Mouse (Mus musculus): ENCODE results near the gene Krtap5-2. TPM values are rescaled to one million over a fixed set of nuclear protein-coding genes. Genes with fewer than 3 reads are reported as not detected.
"Not testable (repeated sequence)": the region's sequence is repeated elsewhere in the genome, so short reads cannot be mapped to it uniquely, and the experiment has no call there.

The Krtap5-2 gene
- total RNA-seq (2021), result not detected
- long read RNA-seq, experiment 1, result 0 reads
- long read RNA-seq, experiment 2, result 0 reads

DNA sequence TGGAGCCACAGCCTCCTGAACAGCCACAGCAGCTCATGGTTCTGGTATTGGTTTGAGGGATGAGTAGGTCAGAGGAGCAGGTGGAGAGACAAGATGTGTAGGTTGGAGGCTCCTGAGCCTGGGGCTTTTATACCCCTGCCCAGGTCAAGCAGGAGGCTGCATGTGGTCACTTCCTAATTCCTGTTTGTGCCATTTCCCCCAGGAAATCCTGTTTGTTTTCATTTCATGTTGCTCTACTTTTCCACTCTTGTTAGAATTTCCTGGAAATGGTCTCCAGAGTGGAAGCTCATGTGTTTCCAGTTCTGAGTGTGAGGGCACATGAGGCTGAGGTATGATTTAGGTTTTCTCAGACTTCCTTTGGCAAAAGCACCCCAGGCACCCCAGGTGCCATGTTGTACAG is at the start of gene Krtap5-2:
TSS of gene Krtap5-2 (minus strand) at position 101 of the 400 bp plus-strand sequence.
- H3K27ac ChIP-seq; H3K4me3 ChIP-seq; DNase-seq (ENCODE audit: extremely low spot score in 1 of 2, low spot score in 2 of 2); intact Hi-C loops (cut with DNase I): not testable (repeated sequence)

DNA sequence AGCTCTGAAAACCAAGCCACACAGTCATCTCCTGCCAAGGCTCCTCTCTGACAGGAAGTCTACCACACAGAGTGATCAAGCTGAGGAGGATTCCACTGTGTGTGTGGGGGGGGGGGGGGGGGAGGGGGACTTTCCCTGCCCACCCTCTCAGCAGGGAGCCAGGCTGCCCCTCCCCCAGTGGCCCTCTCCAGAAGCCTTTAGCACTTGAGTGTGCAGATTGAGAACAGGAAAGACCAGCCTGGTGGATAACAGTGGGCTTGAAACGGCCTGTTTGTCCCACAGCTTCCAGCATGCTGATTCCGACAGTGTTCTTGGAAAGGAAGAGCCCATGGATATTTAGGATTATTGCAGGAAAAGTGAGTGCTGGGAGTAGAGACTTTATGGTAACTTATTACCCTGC is 48.7 kb upstream of the Krtap5-2 start:
- TF ChIP-seq CTCF (IDR thresholded peaks at IDR 0.05), result no peak
- Histone ChIP-seq H3K27ac (no peak overlapping the region), H3K4me3 (no peak overlapping the region)
- no peak for DNase-seq (ENCODE audit: extremely low spot score in 1 of 2, low spot score in 2 of 2)
- intact Hi-C loops (cut with DNase I), result no loop called here

DNA sequence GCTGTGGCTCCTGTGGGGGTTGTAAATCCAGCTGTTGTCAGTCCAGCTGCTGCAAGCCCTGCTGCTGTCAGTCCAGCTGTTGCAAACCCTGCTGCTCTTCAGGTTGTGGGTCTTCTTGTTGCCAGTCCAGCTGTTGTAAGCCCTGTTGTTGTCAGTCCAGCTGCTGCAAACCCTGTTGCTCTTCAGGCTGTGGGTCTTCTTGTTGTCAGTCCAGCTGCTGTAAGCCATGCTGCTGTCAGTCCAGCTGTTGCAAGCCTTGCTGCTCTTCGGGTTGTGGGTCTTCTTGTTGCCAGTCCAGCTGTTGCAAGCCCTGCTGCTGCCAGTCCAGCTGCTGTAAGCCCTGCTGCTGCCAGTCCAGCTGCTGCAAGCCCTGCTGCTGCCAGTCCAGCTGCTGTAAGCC is 36.3 kb upstream of the Krtap5-2 start:
- H3K27ac ChIP-seq; DNase-seq (ENCODE audit: extremely low spot score in 1 of 2, low spot score in 2 of 2); intact Hi-C loops (cut with DNase I); H3K4me3 ChIP-seq: not testable (repeated sequence)

DNA sequence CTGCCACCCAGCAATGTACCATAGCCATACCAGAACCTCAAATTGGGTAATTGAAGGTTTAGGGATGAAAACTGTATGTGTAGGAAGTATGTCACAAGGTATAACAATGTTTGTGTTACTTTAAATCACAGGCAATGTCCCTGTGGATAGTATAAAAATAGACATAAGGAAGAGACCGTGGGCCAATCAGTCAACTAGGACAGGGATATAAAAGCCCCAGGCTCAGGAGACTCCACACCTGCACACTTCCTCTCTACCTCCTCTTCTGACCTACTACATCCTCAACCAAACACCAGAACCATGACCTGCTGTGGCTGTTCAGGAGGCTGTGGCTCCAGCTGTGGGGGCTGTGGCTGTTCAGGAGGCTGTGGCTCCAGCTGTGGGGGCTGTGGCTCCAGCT is 35.8 kb upstream of the Krtap5-2 start, which contains the start of gene Gm7579:
TSS of gene Gm7579 (plus strand) at position 301 of the 400 bp plus-strand sequence.
- intact Hi-C loops (cut with DNase I), result no loop called here
- Histone ChIP-seq H3K27ac (no peak within 1 kb of the TSS), H3K4me3 (no peak within 1 kb of the TSS)
- DNase-seq (ENCODE audit: extremely low spot score in 1 of 2, low spot score in 2 of 2), result no peak
- TF ChIP-seq CTCF (IDR thresholded peaks at IDR 0.05), result no peak

DNA sequence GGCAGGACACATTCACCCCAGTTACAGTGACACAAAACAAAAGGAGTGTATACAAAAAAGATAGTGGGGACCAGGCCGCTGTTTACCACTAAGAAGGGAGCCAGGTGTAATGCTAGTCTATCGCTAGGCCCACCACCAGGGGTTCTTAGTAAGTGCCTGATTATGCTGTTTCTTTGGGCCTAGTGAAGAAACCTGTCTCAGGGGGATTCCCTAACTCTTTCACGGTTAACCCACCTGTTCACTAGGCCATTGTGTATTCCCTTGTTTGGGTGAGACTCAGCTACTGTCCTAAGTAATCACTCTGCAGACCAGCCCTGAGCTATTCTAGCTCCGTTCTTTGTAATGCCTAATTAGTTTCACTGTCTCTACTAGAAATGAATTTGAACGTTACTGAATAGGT is 31.1 kb upstream of the Krtap5-2 start:
- intact Hi-C loops (cut with DNase I); DNase-seq (ENCODE audit: extremely low spot score in 1 of 2, low spot score in 2 of 2): not testable (repeated sequence)

DNA sequence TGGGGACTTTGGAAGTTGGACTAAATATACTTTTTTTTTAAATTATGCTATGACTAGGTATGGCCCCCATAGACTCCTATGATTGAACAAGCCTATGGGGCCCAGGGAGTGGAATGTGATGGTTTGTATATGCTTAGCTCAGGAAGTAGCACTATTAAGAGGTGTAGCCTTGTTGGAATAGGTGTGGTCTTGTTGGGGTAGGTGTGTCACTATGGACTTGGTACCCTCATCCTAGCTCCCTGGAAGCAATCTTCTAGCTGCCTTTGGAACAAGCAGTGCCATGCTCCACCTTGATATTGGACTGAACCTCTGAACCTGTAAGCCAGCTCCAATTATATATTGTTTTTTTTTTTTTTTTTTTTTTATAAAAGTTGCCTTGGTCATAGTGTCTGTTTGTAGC is 29.7 kb upstream of the Krtap5-2 start:
- no peak for DNase-seq (ENCODE audit: extremely low spot score in 1 of 2, low spot score in 2 of 2)
- Histone ChIP-seq H3K27ac (no peak overlapping the region), H3K4me3 (no peak overlapping the region)
- no peak for TF ChIP-seq CTCF (IDR thresholded peaks at IDR 0.05)
- intact Hi-C loops (cut with DNase I), result no loop called here

More for the DNA sequence above, 31.1 kb upstream of the Krtap5-2 start:
- not testable (repeated sequence) for H3K27ac ChIP-seq, H3K4me3 ChIP-seq

DNA sequence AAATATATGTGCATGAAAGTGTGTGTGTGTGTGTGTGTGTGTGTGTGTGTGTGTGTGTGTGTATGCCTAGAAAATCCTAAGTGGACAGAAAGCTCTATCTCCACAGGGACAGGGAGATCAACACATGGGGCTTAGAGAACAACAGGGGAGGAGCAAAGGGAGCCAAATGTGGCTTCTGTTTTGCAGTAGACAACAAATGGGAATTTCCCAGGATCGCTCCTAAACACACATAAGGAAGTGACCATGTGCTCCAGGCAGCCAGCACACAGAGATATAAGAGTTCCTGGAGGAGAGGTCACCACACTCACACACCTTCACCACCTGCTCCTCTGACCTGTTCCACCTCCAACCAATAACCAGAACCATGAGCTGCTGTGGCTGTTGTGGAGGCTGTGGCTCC is 25.3 kb upstream of the Krtap5-2 start, which contains the start of gene Krtap5-3:
TSS of gene Krtap5-3 (plus strand) at position 301 of the 400 bp plus-strand sequence.
- intact Hi-C loops (cut with DNase I), result no loop called here
- TF ChIP-seq CTCF (IDR thresholded peaks at IDR 0.05), result no peak
- Histone ChIP-seq H3K4me3 (no peak within 1 kb of the TSS), H3K27ac (no peak within 1 kb of the TSS)
- no peak for DNase-seq (ENCODE audit: extremely low spot score in 1 of 2, low spot score in 2 of 2)

DNA sequence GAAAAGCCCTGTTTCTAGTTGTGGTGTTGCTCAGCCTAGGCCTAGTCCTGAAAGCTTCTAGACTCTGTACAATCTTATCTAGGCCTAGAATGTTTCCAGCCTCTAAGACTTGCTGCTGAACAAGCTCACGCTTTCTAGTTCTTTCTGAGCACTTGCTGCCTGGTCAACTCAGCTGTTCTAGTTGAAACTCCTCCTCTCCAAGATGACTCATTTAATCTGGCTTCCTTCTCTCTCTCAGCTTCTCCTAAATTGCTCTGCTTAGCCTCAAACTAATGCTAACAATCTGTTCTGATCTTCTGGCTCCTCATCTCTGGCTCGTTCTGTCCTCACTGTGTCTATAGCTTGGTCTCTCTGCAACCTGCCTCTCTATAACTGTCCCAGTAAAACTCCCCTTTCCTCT is 22.9 kb upstream of the Krtap5-2 start:
- TF ChIP-seq CTCF (IDR thresholded peaks at IDR 0.05), result no peak
- intact Hi-C loops (cut with DNase I), result no loop called here
- no peak overlapping the region for H3K27ac ChIP-seq
- no peak for DNase-seq (ENCODE audit: extremely low spot score in 1 of 2, low spot score in 2 of 2)
- no peak overlapping the region for H3K4me3 ChIP-seq

DNA sequence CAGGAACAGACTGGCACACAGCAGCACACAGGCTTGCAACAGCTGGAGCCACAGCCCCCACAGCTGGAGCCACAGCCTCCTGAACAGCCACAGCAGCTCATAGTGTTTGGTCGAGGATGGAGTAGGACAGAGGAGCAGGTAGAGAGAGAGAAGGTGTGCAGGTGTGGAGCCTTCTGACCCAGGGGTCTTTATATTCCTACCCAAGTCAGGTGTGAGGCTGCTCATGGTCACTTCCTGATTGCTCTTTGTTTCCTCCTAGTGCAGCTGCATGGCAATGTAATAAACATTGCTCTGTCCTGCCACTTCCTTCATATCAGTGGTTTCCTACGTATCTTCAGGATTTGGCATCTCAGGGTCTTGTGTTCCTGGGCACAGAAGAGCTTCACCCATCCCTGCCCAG is 14.5 kb upstream of the Krtap5-2 start, which contains the start of gene Gm10153:
TSS of gene Gm10153 (minus strand) at position 101 of the 400 bp plus-strand sequence.
- DNase-seq (ENCODE audit: extremely low spot score in 1 of 2, low spot score in 2 of 2), result no peak
- no peak for TF ChIP-seq CTCF (IDR thresholded peaks at IDR 0.05)
- intact Hi-C loops (cut with DNase I), result no loop called here
- Histone ChIP-seq H3K27ac (no peak within 1 kb of the TSS), H3K4me3 (no peak within 1 kb of the TSS)

DNA sequence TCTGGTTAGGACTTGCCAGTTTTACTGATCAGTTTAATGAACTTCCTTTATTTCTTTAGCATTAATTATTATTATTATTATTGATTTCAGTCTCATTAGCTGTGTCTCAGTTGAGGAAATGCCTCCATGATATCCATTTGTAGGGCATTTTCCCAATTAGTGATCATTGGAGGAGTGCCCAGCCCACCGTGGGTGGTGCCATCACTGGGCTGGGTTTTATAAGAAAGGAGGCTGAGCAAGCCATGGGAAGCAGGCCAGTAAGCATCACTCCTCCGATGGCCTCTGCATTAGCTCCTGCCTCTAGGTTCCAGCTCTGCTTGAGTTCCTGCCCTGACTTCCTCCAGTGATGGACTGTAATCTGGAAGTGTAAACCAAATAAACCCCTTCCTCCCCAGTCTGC is 12.4 kb upstream of the Krtap5-2 start:
- DNase-seq (ENCODE audit: extremely low spot score in 1 of 2, low spot score in 2 of 2), result no peak
- no peak for TF ChIP-seq CTCF (IDR thresholded peaks at IDR 0.05)
- intact Hi-C loops (cut with DNase I), result no loop called here
- Histone ChIP-seq H3K27ac (no peak overlapping the region), H3K4me3 (no peak overlapping the region)

DNA sequence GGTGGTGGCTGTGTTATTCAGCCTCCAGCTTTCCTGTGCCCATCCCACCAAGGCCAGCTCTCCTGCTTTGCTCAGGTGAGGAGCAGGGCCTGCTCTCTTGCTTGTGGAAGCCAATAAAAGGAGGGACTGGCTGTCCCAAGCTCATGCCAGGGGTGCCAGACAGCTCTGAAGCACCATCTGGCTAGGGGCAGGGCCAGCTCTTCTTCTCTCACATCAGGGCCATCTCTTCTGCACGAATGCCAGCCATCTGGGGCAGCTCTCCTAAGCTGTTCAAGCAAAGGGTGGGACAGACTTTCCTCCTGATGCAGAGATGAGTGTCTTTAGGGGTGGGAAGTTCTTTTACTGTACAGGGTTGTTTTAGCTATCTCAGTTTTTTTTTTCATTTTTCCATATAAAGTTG is 5.2 kb upstream of the Krtap5-2 start:
- no peak overlapping the region for H3K4me3 ChIP-seq
- TF ChIP-seq CTCF (IDR thresholded peaks at IDR 0.05), result no peak
- intact Hi-C loops (cut with DNase I), result no loop called here
- DNase-seq (ENCODE audit: extremely low spot score in 1 of 2, low spot score in 2 of 2), result no peak
- H3K27ac ChIP-seq, result no peak overlapping the region

DNA sequence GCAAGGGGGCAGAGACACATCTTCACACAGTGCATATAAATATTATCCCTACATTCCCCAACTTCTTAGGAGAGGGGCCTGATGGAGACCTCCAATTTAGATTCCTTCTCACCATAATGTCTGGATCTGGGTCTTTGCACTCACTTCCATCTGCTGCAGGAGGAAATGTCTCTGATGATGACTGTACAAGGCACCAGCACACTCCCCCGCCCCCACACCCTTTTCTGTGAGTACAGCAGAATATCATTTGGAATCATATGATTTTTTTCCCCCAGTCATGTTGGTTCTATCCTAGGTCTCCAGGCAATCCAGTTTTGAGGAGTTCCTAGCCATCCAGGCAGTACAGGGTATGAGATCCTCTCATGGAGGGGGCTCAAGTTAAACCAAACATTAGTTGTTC is 2.9 kb upstream of the Krtap5-2 start:
- H3K4me3 ChIP-seq, result no peak overlapping the region
- no peak for DNase-seq (ENCODE audit: extremely low spot score in 1 of 2, low spot score in 2 of 2)
- TF ChIP-seq CTCF (IDR thresholded peaks at IDR 0.05), result no peak
- intact Hi-C loops (cut with DNase I), result no loop called here
- H3K27ac ChIP-seq, result no peak overlapping the region

DNA sequence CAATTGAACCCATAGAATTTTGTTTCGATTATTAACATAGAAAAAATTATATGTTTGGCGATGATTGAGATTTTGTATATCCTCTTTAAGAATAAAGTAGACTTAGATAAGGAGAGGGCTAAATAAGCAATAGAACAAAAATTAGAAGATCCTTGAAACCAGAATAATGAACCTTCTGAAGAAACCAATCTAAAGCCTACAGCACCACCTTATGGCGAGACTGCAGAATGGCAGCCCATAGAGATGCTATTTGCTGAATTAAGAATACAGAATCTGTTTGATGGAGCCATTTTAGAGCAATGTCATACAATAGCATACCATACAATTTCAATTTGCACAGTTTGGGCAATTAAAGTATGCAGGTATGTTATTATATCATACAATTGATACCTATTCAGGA is 6.0 kb downstream of the Krtap5-2 start:
- H3K4me3 ChIP-seq, result no peak overlapping the region
- no peak overlapping the region for H3K27ac ChIP-seq
- DNase-seq (ENCODE audit: extremely low spot score in 1 of 2, low spot score in 2 of 2), result no peak
- TF ChIP-seq CTCF (IDR thresholded peaks at IDR 0.05), result peak; percentile 62
- intact Hi-C loops (cut with DNase I), result loop anchor here (5.0 kb wide), 1 partner anchor 153 kb away; no protein-coding TSS in a partner anchor

DNA sequence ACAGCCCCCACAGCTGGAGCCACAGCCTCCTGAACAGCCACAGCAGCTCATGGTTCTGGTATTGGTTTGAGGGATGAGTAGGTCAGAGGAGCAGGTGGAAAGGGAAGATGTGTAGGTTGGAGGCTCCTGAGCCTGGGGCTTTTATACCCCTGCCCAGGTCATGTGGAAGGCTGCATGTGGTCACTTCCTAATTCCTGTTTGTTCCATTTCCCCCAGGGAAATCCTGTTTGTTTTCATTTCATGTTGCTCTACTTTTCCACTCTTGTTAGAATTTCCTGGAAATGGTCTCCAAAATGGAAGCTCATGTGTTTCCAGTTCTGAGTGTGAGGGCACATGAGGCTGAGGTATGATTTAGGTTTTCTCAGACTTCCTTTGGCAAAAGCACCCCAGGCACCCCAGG is 10.2 kb downstream of the Krtap5-2 start, which contains the start of gene Gm4553:
TSS of gene Gm4553 (minus strand) at position 101 of the 400 bp plus-strand sequence.
- DNase-seq (ENCODE audit: extremely low spot score in 1 of 2, low spot score in 2 of 2); H3K4me3 ChIP-seq; H3K27ac ChIP-seq; intact Hi-C loops (cut with DNase I): not testable (repeated sequence)

Measured in left cerebral cortex, adult 2 months (tissue).